Mouse (Mus musculus): ENCODE data around the gene Prune2.

- TF ChIP-seq MAX (IDR thresholded peaks at IDR 0.05) (no peak), CTCF (IDR thresholded peaks at IDR 0.05; ENCODE audit: control insufficient read depth, insufficient read depth, insufficient read length) (no peak), USF1 (IDR thresholded peaks at IDR 0.05; ENCODE audit: low read depth) (no peak), MYOD1 (IDR thresholded peaks at IDR 0.05; ENCODE audit: control insufficient read depth, insufficient read length, low read depth) (no peak), MYOG (IDR thresholded peaks at IDR 0.05; ENCODE audit: control insufficient read depth, extremely low read depth, insufficient read length) (no peak), CEBPB (IDR thresholded peaks at IDR 0.05; ENCODE audit: low read depth) (no peak)
Observed at GRCm38 (mm10) chr19:17144205-17144604, 188.3 kb downstream of the Prune2 start.
